Mouse (Mus musculus) erythroblast, adult 5-6 weeks (primary cell): ENCODE measurements around the gene Prrt4. TPM values are rescaled to one million over a fixed set of nuclear protein-coding genes. Genes with fewer than 3 reads are reported as not detected.
A peak's percentile ranks its signal among the peaks of the same experiment; 100 is the strongest.

Experiments
- ATAC-seq: replicated peaks from 2 replicates; pipeline ENCODE4 v1.8.0; 2016; ENCODE audit warnings: moderate number of reproducible peaks, mild to moderate bottlenecking, moderate TSS enrichment, inconsistent platforms; ENCODE audit not compliant: poor library complexity, low FRiP score, severe bottlenecking
- total RNA-seq, 2 experiments: library from RNA; stranded (forward) in 1 of 2; stranded (reverse) in 1 of 2; fragments of 150-400 nt in 1 of 2; fragments of 200-764, 138-1000 nt in 1 of 2; gene quantifications; 2 replicates each; pipeline versions ENCODE4 v1.2.3 to v1.2.4; 2015 to 2017; ENCODE audit warnings: low replicate concordance in 2 of 2

Prrt4 gene
- total RNA-seq, 2 experiments from 2014 or later: not detected

- no peak for ATAC-seq
Observed at GRCm38 (mm10) chr6:29199223-29199855, 20.0 kb upstream of the Prrt4 start.

- no peak for ATAC-seq
Observed at GRCm38 (mm10) chr6:29198309-29199222, 19.2 kb upstream of the Prrt4 start.

GRCm38 (mm10) chr6:29195846-29196698 is 16.7 kb upstream of the Prrt4 start:
- ATAC-seq: no peak

GRCm38 (mm10) chr6:29195146-29195545 is 15.8 kb upstream of the Prrt4 start:
- ATAC-seq: no peak

GRCm38 (mm10) chr6:29193961-29194750 is 14.8 kb upstream of the Prrt4 start:
- ATAC-seq: no peak

- ATAC-seq: no peak
Observed at GRCm38 (mm10) chr6:29187936-29188335, 8.6 kb upstream of the Prrt4 start.

- no peak for ATAC-seq
Observed at GRCm38 (mm10) chr6:29179843-29180242, 459 bp upstream of the Prrt4 start.

- ATAC-seq: no peak
Observed at GRCm38 (mm10) chr6:29177901-29178879, 1.2 kb downstream of the Prrt4 start.

- no peak for ATAC-seq
Observed at GRCm38 (mm10) chr6:29175113-29175512, 4.3 kb downstream of the Prrt4 start.

GRCm38 (mm10) chr6:29174368-29174767 is 5.0 kb downstream of the Prrt4 start:
- ATAC-seq: no peak

- ATAC-seq: no peak
Observed at GRCm38 (mm10) chr6:29170952-29171388, 8.4 kb downstream of the Prrt4 start.

GRCm38 (mm10) chr6:29170063-29170921 is 9.1 kb downstream of the Prrt4 start:
- ATAC-seq: no peak

GRCm38 (mm10) chr6:29169675-29170062 is 9.7 kb downstream of the Prrt4 start:
- no peak for ATAC-seq

- ATAC-seq: no peak
Observed at GRCm38 (mm10) chr6:29168871-29169270, 10.5 kb downstream of the Prrt4 start.

GRCm38 (mm10) chr6:29166196-29166595 is 13.2 kb downstream of the Prrt4 start:
- no peak for ATAC-seq

GRCm38 (mm10) chr6:29164314-29165244 is 14.8 kb downstream of the Prrt4 start, which contains the start of gene Rbm28:
TSS of gene Rbm28 (minus strand) at chr6:29165006.
- peak; percentile 94 for ATAC-seq
